In genomic region chr2:166809499-166809898, GRCm38 (mm10) we compare ENCODE assay signal across 17 mouse cellular contexts.
"Had no signal": no experiment of that assay in that cellular context is flagged by ENCODE, and none has a peak within 500 bp of the region (broad histone marks: within the 10 kb centered on the region; RNA-seq: fewer than 3 reads in every experiment).

No protein-coding gene starts in this region.

- H3K4me3 ChIP-seq: layer of hippocampus, adult 2 months; limb, embryonic 12.5 days; limb, embryonic 15.5 days; midbrain, embryonic 13.5 days had no signal

- H3K27ac ChIP-seq: kidney, postnatal 0 days; layer of hippocampus, adult 2 months; limb, embryonic 12.5 days; limb, embryonic 15.5 days; liver, embryonic 14.5 days; macrophage; midbrain, embryonic 13.5 days; stomach, postnatal 0 days had no signal

- DNase-seq: kidney, postnatal 25 days; layer of hippocampus, adult 9-11 months; left cerebral cortex, postnatal 4 days; liver, postnatal 0 days; lung, embryonic 14.5 days; right cerebral cortex, postnatal 4 days; thymus, adult 2 months; thymus, postnatal 14 days; thymus, postnatal 4 days had no signal
